Mouse (Mus musculus) MEL (cell line): ENCODE results near the gene Tfap2d. TPM values are rescaled to one million over a fixed set of nuclear protein-coding genes. Genes with fewer than 3 reads are reported as not detected.

Experiments used
- DNase-seq: peaks from one replicate; pipeline ENCODE4 v3.0.0; 2011; ENCODE audit warnings: low read depth, low spot score
- H3K27ac ChIP-seq: 2 replicates; pipeline ENCODE4 v1.5.1; 2012; ENCODE audit warnings: low read depth, mild to moderate bottlenecking, control low read depth, low read length, moderate library complexity; ENCODE audit not compliant: control insufficient read depth
- H3K27me3 ChIP-seq, 2 experiments: fragments of 150-350 bp in 1 of 2; sonication (generic) in 1 of 2; 2 replicates each; pipeline ENCODE4 v1.6.1; 2012; ENCODE audit warnings: low read length in 2 of 2, mild to moderate bottlenecking in 2 of 2, improper control_type of control experiment in 1 of 2, moderate library complexity in 1 of 2; ENCODE audit not compliant: insufficient read depth in 2 of 2, control insufficient read depth in 1 of 2
- H3K36me3 ChIP-seq, 2 experiments: 2 replicates each; pipeline ENCODE4 v1.6.1; 2012 to 2014; ENCODE audit warnings: low read length in 2 of 2, improper control_type of control experiment in 1 of 2, inconsistent platforms in 1 of 2, mild to moderate bottlenecking in 1 of 2; ENCODE audit not compliant: insufficient read depth in 2 of 2, control insufficient read depth in 1 of 2
- H3K4me1 ChIP-seq, 2 experiments: fragments of 150-350 bp in 1 of 2; sonication (generic) in 1 of 2; 2 replicates each; pipeline ENCODE4 v1.6.1; 2012; ENCODE audit warnings: low read length in 2 of 2, improper control_type of control experiment in 1 of 2, mild to moderate bottlenecking in 1 of 2; ENCODE audit not compliant: insufficient read depth in 2 of 2, control insufficient read depth in 1 of 2
- H3K4me3 ChIP-seq, 2 experiments: fragments of 150-350 bp in 1 of 2; sonication (generic) in 1 of 2; 2 replicates each; pipeline ENCODE4 v1.5.1; 2012; ENCODE audit warnings: low read depth in 2 of 2, low read length in 2 of 2, mild to moderate bottlenecking in 2 of 2, moderate library complexity in 2 of 2, control low read depth in 1 of 2, improper control_type of control experiment in 1 of 2; ENCODE audit not compliant: control insufficient read depth in 1 of 2, insufficient read depth in 1 of 2
- H3K79me2 ChIP-seq: 2 replicates; pipeline ENCODE4 v1.6.1; 2012; ENCODE audit warnings: mild to moderate bottlenecking, low read length, moderate library complexity; ENCODE audit not compliant: control insufficient read depth, poor library complexity, insufficient read depth
- H3K9ac ChIP-seq: 2 replicates; pipeline ENCODE4 v1.6.1; 2012; ENCODE audit warnings: low read depth, mild to moderate bottlenecking, control low read depth, low read length, moderate library complexity; ENCODE audit not compliant: control insufficient read depth, poor library complexity, severe bottlenecking
- H3K9me3 ChIP-seq: fragments of 150-350 bp; sonication (generic); replicated peaks from 2 replicates; pipeline ENCODE4 v1.6.1; 2012; ENCODE audit warnings: mild to moderate bottlenecking, low read length, improper control_type of control experiment, moderate library complexity; ENCODE audit not compliant: insufficient read depth
- BHLHE40 ChIP-seq: IDR thresholded peaks from 2 replicates; pipeline ENCODE4 v1.6.1; 2012; ENCODE audit warnings: low read depth, mild to moderate bottlenecking, inconsistent platforms, low read length, improper control_type of control experiment, borderline replicate concordance
- CTCF ChIP-seq, 3 experiments: IDR thresholded peaks in 2 of 3; conservative IDR thresholded peaks in 1 of 3; 2 replicates each; pipeline ENCODE4 v1.5.1; 2011 to 2012; ENCODE audit warnings: low read length in 3 of 3, low read depth in 2 of 3, mild to moderate bottlenecking in 2 of 3, improper control_type of control experiment in 1 of 3, inconsistent platforms in 1 of 3, mixed read lengths in 1 of 3, moderate library complexity in 1 of 3; ENCODE audit not compliant: control insufficient read depth in 1 of 3, insufficient read depth in 1 of 3, poor library complexity in 1 of 3, severe bottlenecking in 1 of 3
- E2F4 ChIP-seq: IDR thresholded peaks from 2 replicates; pipeline ENCODE4 v1.6.1; 2011; ENCODE audit warnings: low read depth, low read length, improper control_type of control experiment, borderline replicate concordance
- EP300 ChIP-seq, 2 experiments: IDR thresholded peaks; 2 replicates each; pipeline ENCODE4 v1.6.1; 2011; ENCODE audit warnings: improper control_type of control experiment in 2 of 2, low read length in 2 of 2, low read depth in 1 of 2, mild to moderate bottlenecking in 1 of 2
- GABPA ChIP-seq: IDR thresholded peaks from 2 replicates; pipeline ENCODE4 v1.6.1; 2012; ENCODE audit warnings: low read depth, mild to moderate bottlenecking, inconsistent platforms, low read length, improper control_type of control experiment, moderate library complexity
- GATA1 ChIP-seq: IDR thresholded peaks from 2 replicates; pipeline ENCODE4 v1.6.1; 2011; ENCODE audit warnings: low read depth, low read length, improper control_type of control experiment
- JUND ChIP-seq: IDR thresholded peaks from 2 replicates; pipeline ENCODE4 v1.6.1; 2011; ENCODE audit warnings: low read depth, mild to moderate bottlenecking, improper control_type of control experiment, low read length
- NRF1 ChIP-seq: IDR thresholded peaks from 2 replicates; pipeline ENCODE4 v1.6.1; 2014; ENCODE audit warnings: low read depth, mild to moderate bottlenecking, inconsistent platforms, low read length, improper control_type of control experiment, moderate library complexity; ENCODE audit not compliant: poor library complexity, insufficient read depth, severe bottlenecking
- POLR2A ChIP-seq, 2 experiments: IDR thresholded peaks; 2 replicates each; pipeline ENCODE4 v1.6.1; 2011 to 2012; ENCODE audit warnings: low read length in 2 of 2, mild to moderate bottlenecking in 2 of 2, control low read depth in 1 of 2, improper control_type of control experiment in 1 of 2, low read depth in 1 of 2, moderate library complexity in 1 of 2; ENCODE audit not compliant: control insufficient read depth in 1 of 2, insufficient read depth in 1 of 2, poor library complexity in 1 of 2
- POLR2AphosphoS5 ChIP-seq: IDR thresholded peaks from 2 replicates; pipeline ENCODE4 v1.6.1; 2012; ENCODE audit warnings: low read depth, borderline replicate concordance, mild to moderate bottlenecking, inconsistent platforms, low read length, moderate library complexity, mixed read lengths
- RAD21 ChIP-seq: IDR thresholded peaks from 2 replicates; pipeline ENCODE4 v1.6.1; 2011; ENCODE audit warnings: mild to moderate bottlenecking, low read depth, low read length, improper control_type of control experiment
- RCOR1 ChIP-seq: IDR thresholded peaks from 2 replicates; pipeline ENCODE4 v1.6.1; 2012; ENCODE audit warnings: low read depth, mild to moderate bottlenecking, inconsistent platforms, low read length, improper control_type of control experiment
- SMC3 ChIP-seq: IDR thresholded peaks from 2 replicates; pipeline ENCODE4 v1.6.1; 2011; ENCODE audit warnings: low read depth, low read length, improper control_type of control experiment
- TCF12 ChIP-seq: IDR thresholded peaks from 2 replicates; pipeline ENCODE4 v1.6.1; 2014; ENCODE audit warnings: low read depth, mild to moderate bottlenecking, inconsistent platforms, low read length, improper control_type of control experiment, moderate library complexity
- UBTF ChIP-seq: IDR thresholded peaks from 2 replicates; pipeline ENCODE4 v1.6.1; 2012; ENCODE audit warnings: low read depth, mild to moderate bottlenecking, inconsistent platforms, low read length, improper control_type of control experiment, moderate library complexity, borderline replicate concordance; ENCODE audit not compliant: insufficient read depth
- ZMIZ1 ChIP-seq: IDR thresholded peaks from 2 replicates; pipeline ENCODE4 v1.6.1; 2012; ENCODE audit warnings: low read depth, mild to moderate bottlenecking, inconsistent platforms, low read length, improper control_type of control experiment, moderate library complexity
- ZNF384 ChIP-seq: IDR thresholded peaks from 2 replicates; pipeline ENCODE4 v1.6.1; 2012; ENCODE audit warnings: low read depth, mild to moderate bottlenecking, inconsistent platforms, low read length, improper control_type of control experiment
- polyA plus RNA-seq, 2 experiments: library from polyadenylated mRNA; stranded (reverse) in 1 of 2; unstranded in 1 of 2; fragments of >175 nt in 1 of 2; fragments of >200 nt in 1 of 2; gene quantifications; 2 replicates each; pipeline versions ENCODE4 v1.2.1 to v1.2.4; 2012; ENCODE audit warnings: low replicate concordance in 2 of 2, low read depth in 1 of 2; ENCODE audit not compliant: insufficient read length in 2 of 2, insufficient read depth in 1 of 2, missing spikeins in 1 of 2
- total RNA-seq: library from RNA; depleted of rRNA; stranded (reverse); fragments of 300-350 nt; gene quantifications from 2 replicates; pipeline ENCODE4 v1.2.3, GENCODE M21; 2012

Gene Tfap2d
- total and polyA plus RNA-seq, 3 experiments, result not detected

DNA sequence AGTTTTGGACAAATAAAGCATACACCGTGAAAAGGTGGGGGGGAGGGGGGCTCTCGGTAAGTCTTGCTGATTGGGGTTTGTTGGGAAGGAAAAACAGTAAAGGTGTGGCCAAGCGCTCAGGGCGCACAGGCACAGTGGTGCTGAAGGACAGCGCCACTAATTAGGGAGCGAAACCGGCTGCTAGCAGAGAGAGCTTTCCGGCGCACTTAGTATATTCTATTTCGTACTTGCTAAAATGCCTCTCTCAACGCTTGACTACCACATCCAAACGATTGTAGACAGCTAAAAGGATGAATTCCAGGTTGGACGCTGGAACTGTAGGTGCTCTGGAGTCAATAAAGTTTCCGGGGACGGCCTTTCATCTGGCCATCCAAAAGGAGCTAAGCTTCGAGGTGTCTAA, 6.9 kb downstream of the Tfap2d start:
- TF ChIP-seq JUND (no peak), EP300 (IDR thresholded peaks at IDR 0.05; ENCODE audit: low read depth in 1 of 2, low read length in 2 of 2) (no peak), RCOR1 (no peak), RAD21 (no peak), POLR2AphosphoS5 (no peak)
- TF ChIP-seq, all 39 proteins: peak for 0
- H3K27me3 ChIP-seq, result no peaks in the 10 kb centered on the region
- H3K79me2 ChIP-seq, result no peaks in the 10 kb centered on the region
- H3K27ac ChIP-seq, result no peak overlapping the region
- no peaks in the 10 kb centered on the region for H3K4me1 ChIP-seq
- H3K9ac ChIP-seq, result no peak overlapping the region
- H3K36me3 ChIP-seq, result no peaks in the 10 kb centered on the region
- H3K4me3 ChIP-seq, result no peak overlapping the region
- DNase-seq, result peak; percentile 4
- no peaks in the 10 kb centered on the region for H3K9me3 ChIP-seq

DNA sequence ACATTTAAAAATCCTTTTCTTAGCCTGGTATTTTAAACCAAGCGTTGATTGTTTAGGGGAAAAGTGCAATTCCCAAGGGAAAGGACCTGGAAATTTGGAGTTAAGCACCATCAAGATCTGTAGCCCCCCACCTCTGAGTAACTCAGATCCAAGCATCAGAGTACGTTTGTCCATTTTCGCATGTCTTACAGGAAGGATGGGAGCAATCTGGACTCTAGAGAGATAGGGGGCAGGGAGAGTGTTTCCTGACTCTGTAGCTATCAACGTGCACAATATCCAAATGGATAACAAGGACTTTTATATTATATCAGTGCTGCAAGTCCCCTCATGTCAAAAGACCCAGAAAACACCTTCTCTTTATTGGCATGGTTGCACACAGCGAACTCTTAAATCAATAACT, 7.4 kb downstream of the Tfap2d start:
- no peaks in the 10 kb centered on the region for H3K27me3 ChIP-seq
- no peaks in the 10 kb centered on the region for H3K9me3 ChIP-seq
- H3K79me2 ChIP-seq, result no peaks in the 10 kb centered on the region
- no peak for DNase-seq
- no peaks in the 10 kb centered on the region for H3K4me1 ChIP-seq
- TF ChIP-seq BHLHE40 (no peak), UBTF (no peak), NRF1 (no peak), POLR2A (IDR thresholded peaks at IDR 0.05; ENCODE audit: control insufficient read depth in 1 of 2, insufficient read depth in 1 of 2, low read depth in 1 of 2, low read length in 2 of 2, poor library complexity in 1 of 2) (no peak), ZNF384 (no peak), ZMIZ1 (no peak), GABPA (no peak), CTCF (IDR thresholded peaks at IDR 0.05 in 2 of 3, conservative IDR thresholded peaks at IDR 0.05 in 1 of 3; ENCODE audit: control insufficient read depth in 1 of 3, insufficient read depth in 1 of 3, low read depth in 2 of 3, low read length in 3 of 3, poor library complexity in 1 of 3, severe bottlenecking in 1 of 3) (no peak), TCF12 (no peak), SMC3 (no peak), RAD21 (no peak), E2F4 (no peak), GATA1 (no peak)
- H3K27ac ChIP-seq, result no peak overlapping the region
- no peak overlapping the region for H3K4me3 ChIP-seq
- no peaks in the 10 kb centered on the region for H3K36me3 ChIP-seq
- no peak overlapping the region for H3K9ac ChIP-seq
